Mouse (Mus musculus) bone marrow macrophage, adult 2 months (primary cell): ENCODE measurements around the gene Arhgap1.

ENCODE experiments used
- CTCF ChIP-seq: IDR thresholded peaks from 2 replicates; pipeline ENCODE4 v1.5.1; 2012; ENCODE audit warnings: low read depth, mild to moderate bottlenecking, low read length, moderate library complexity
- POLR2A ChIP-seq: IDR thresholded peaks from 2 replicates; pipeline ENCODE4 v1.6.1; 2012; ENCODE audit warnings: mild to moderate bottlenecking, low read depth, low read length, borderline replicate concordance

DNA sequence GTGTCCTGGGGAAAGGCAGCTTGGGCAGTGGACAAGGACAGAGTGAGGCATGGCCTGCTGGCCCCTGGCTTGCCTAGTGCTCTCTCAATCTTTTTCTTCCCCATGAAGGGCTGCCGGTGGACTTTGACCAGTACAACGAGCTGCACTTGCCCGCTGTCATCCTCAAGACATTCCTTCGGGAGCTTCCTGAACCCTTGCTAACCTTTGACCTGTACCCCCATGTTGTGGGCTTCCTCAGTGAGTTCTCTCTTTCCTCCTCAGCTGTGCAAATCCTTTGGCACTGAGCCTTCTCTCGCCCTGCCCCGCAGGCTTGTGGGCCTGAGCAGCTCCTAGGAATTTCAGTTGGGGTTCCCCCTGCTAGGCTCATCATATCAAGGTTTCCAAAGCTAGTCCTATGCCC, 20.4 kb downstream of the Arhgap1 start:
- TF ChIP-seq CTCF (no peak), POLR2A (no peak)
